Mouse (Mus musculus): ENCODE results near the gene Peg3. TPM values are rescaled to one million over a fixed set of nuclear protein-coding genes. Genes with fewer than 3 reads are reported as not detected.

Gene Peg3
- polyA plus RNA-seq, 1 experiment from 2014 or later = 36.4 TPM

DNA sequence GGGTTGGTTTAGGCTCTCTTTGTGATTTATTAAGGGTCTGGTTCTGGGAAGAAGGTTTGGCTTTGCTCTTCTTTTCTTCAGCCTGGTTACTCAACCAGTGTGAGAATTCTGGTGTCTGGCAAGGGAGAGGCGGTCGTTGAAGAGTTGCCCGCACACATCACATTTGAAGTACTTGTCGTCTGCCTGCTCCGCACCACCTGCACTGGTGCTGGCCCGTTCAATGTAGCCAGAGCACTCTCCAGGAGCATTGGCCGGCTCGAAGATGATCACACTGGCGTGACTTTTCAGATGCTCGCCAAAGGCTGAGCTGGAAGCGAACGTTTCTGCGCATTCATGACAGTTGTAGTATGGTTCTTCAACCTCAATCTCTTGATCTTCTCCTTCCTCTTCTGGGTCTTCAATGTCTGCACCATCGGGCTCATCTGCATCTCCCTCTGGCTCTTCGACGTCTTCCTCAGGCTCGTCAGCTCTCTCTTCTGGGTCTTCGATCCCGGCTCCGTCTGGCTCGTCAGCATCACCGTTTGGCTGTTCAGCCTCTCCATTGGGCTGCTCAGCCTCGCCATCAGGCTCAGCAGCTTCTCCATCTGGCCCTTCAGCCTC lies 22.7 kb downstream of the Peg3 start:
- TF ChIP-seq CTCF (IDR thresholded peaks at IDR 0.05; ENCODE audit: low read depth) (no peak), EP300 (IDR thresholded peaks at IDR 0.05; ENCODE audit: low read depth) (no peak)
- 85% methylated on average over 23 of the region's 23 CpGs for WGBS (ENCODE audit: insufficient replicate concordance)
- no peaks in the 10 kb centered on the region for H3K4me1 ChIP-seq (ENCODE audit: insufficient read depth)
- H3K27me3 ChIP-seq (ENCODE audit: insufficient read depth, low read length) = no peaks in the 10 kb centered on the region
- H3K9me3 ChIP-seq (ENCODE audit: low read length) = no peaks in the 10 kb centered on the region
- H3K9ac ChIP-seq (replicated peaks) = no peak overlapping the region
- no peak overlapping the region for H3K27ac ChIP-seq (ENCODE audit: low read depth)
- H3K4me2 ChIP-seq (ENCODE audit: low read depth, low read length) = no peak overlapping the region
- peaks cover 17% of the 10 kb centered on the region for H3K36me3 ChIP-seq (replicated peaks; ENCODE audit: insufficient read depth, low read length)
- DNase-seq (peak; percentile 10), ATAC-seq (no peak)
- H3K4me3 ChIP-seq (ENCODE audit: low read depth, low read length) = no peak overlapping the region

DNA sequence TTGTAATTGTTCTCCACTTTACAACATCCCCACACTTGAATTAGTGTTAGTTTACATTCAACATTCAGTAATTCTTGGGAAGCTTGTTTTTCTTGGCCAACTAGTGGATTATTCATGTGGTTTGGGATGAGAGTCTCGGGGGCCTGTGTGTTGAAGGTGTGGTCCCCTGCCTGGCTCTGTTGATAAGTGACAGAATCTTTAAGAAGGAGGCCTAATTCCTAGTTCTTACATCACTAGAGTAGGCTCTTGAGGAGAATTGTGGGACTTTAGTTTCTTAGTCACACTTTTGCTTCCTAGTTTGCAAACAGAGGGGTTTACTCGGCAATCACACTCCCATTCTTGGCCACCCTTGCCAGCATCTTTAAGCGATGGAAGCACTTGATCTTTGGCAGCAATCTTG lies 31.0 kb downstream of the Peg3 start:
- no peak for DNase-seq
- TF ChIP-seq CTCF (IDR thresholded peaks at IDR 0.05; ENCODE audit: low read depth) (no peak), EP300 (IDR thresholded peaks at IDR 0.05; ENCODE audit: low read depth) (no peak)
- Histone ChIP-seq H3K27me3 (ENCODE audit: insufficient read depth, low read length) (no peaks in the 10 kb centered on the region), H3K9ac (replicated peaks) (no peak overlapping the region), H3K9me3 (ENCODE audit: low read length) (no peaks in the 10 kb centered on the region), H3K4me3 (ENCODE audit: low read depth, low read length) (no peak overlapping the region), H3K4me2 (ENCODE audit: low read depth, low read length) (no peak overlapping the region), H3K36me3 (replicated peaks; ENCODE audit: insufficient read depth, low read length) (no peaks in the 10 kb centered on the region), H3K27ac (ENCODE audit: low read depth) (no peak overlapping the region), H3K4me1 (ENCODE audit: insufficient read depth) (no peaks in the 10 kb centered on the region)
- no peak for ATAC-seq
- WGBS (ENCODE audit: insufficient replicate concordance) = 74% methylated on average over 3 of the region's 3 CpGs

DNA sequence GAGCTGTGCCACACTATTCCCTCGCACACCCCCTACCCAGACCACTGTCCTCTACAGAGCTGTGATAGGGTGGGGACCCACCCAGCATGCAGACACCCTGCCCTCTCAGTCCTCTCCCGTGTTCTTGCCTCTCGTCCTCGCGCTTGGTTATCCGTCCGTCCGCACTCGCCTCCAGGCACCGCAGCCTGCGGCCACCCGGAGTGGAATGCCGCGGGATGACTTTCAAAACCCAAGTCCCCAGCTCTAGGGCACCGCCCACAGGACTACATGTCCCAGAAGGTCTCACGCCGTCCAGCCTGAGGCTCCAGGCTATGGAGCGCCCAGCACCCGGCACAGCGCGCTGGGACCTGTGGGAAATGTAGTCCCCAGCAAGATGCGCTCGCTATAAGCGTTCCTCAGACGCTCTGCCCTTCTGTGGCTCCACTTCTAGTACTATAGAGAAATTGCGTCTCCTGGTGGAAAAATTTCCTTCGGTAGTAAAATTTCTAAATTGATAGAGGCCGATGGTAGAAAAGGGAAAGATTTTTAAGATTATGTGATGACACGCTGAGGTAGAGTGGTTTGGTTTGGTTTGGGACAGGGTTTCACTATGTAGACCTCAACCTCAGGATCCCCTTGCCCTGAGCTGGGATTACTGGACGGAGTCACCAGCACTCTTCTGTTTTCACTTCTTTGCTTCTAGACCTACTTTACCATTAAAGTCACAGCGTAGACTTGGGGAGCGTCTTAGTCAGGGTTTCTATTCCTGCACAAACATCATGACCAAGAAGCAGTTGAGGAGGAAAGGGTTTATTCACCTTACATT lies 33.8 kb downstream of the Peg3 start, which contains the start of gene Zim1:
Gene Zim1 (minus strand): TSS at position 210 of the 805 bp plus-strand sequence.
- Histone ChIP-seq H3K4me2 (ENCODE audit: low read depth, low read length) (peak within 1 kb of the TSS; percentile 54), H3K4me1 (ENCODE audit: insufficient read depth) (no peaks in the 10 kb centered on the region), H3K27ac (ENCODE audit: low read depth) (no peak within 1 kb of the TSS), H3K4me3 (ENCODE audit: low read depth, low read length) (peak within 1 kb of the TSS; percentile 43), H3K27me3 (ENCODE audit: insufficient read depth, low read length) (no peaks in the 10 kb centered on the region), H3K36me3 (replicated peaks; ENCODE audit: insufficient read depth, low read length) (no peaks in the 10 kb centered on the region), H3K9me3 (ENCODE audit: low read length) (no peaks in the 10 kb centered on the region), H3K9ac (replicated peaks) (peak within 1 kb of the TSS; percentile 39; the same call in 1 of the 2 replicates)
- WGBS (ENCODE audit: insufficient replicate concordance) = 10% methylated on average over 32 of the region's 32 CpGs
- TF ChIP-seq CTCF (IDR thresholded peaks at IDR 0.05; ENCODE audit: low read depth) (peak; percentile 6; the same call in 1 of the 2 replicates), EP300 (IDR thresholded peaks at IDR 0.05; ENCODE audit: low read depth) (no peak)
- DNase-seq = peak; percentile 80
- ATAC-seq = peak; percentile 99

DNA sequence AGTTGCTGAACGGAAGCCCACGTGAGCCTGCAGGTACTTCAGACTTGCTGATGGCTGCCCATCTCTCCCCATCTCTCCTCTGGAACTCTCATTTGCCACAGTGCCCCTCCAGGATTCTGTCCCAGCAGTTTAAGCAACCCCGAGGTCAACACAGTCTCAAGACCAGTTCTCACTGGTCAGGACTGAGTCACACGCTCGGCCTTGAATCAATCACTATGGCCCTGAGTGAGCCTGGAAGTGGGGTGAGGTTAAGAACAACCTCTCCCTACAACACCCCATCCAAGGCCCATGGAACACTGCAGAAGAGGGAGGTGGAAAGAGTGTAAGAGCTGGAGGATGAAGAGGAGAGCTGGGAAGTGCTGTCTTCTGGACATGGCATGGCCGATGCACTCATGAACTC lies 44.7 kb downstream of the Peg3 start:
- Histone ChIP-seq H3K4me1 (ENCODE audit: insufficient read depth) (no peaks in the 10 kb centered on the region), H3K9me3 (ENCODE audit: low read length) (no peaks in the 10 kb centered on the region), H3K4me2 (ENCODE audit: low read depth, low read length) (no peak overlapping the region), H3K27ac (ENCODE audit: low read depth) (no peak overlapping the region), H3K27me3 (ENCODE audit: insufficient read depth, low read length) (no peaks in the 10 kb centered on the region), H3K9ac (replicated peaks) (no peak overlapping the region), H3K4me3 (ENCODE audit: low read depth, low read length) (no peak overlapping the region), H3K36me3 (replicated peaks; ENCODE audit: insufficient read depth, low read length) (no peaks in the 10 kb centered on the region)
- TF ChIP-seq EP300 (IDR thresholded peaks at IDR 0.05; ENCODE audit: low read depth) (no peak), CTCF (IDR thresholded peaks at IDR 0.05; ENCODE audit: low read depth) (no peak)
- 82% methylated on average over 6 of the region's 6 CpGs for WGBS (ENCODE audit: insufficient replicate concordance)
- DNase-seq (no peak), ATAC-seq (no peak)

GRCm38 (mm10) chr7:6666726-6667125 lies 63.5 kb downstream of the Peg3 start:
- Histone ChIP-seq H3K27me3 (ENCODE audit: insufficient read depth, low read length) (no peaks in the 10 kb centered on the region), H3K4me2 (ENCODE audit: low read depth, low read length) (no peak overlapping the region), H3K9ac (replicated peaks) (no peak overlapping the region), H3K4me3 (ENCODE audit: low read depth, low read length) (no peak overlapping the region), H3K9me3 (ENCODE audit: low read length) (no peaks in the 10 kb centered on the region), H3K4me1 (ENCODE audit: insufficient read depth) (no peaks in the 10 kb centered on the region), H3K27ac (ENCODE audit: low read depth) (no peak overlapping the region), H3K36me3 (replicated peaks; ENCODE audit: insufficient read depth, low read length) (no peaks in the 10 kb centered on the region)
- DNase-seq (no peak), ATAC-seq (no peak)
- WGBS (ENCODE audit: insufficient replicate concordance) = 55% methylated on average over 3 of the region's 3 CpGs
- TF ChIP-seq CTCF (IDR thresholded peaks at IDR 0.05; ENCODE audit: low read depth) (no peak), EP300 (IDR thresholded peaks at IDR 0.05; ENCODE audit: low read depth) (no peak)

DNA sequence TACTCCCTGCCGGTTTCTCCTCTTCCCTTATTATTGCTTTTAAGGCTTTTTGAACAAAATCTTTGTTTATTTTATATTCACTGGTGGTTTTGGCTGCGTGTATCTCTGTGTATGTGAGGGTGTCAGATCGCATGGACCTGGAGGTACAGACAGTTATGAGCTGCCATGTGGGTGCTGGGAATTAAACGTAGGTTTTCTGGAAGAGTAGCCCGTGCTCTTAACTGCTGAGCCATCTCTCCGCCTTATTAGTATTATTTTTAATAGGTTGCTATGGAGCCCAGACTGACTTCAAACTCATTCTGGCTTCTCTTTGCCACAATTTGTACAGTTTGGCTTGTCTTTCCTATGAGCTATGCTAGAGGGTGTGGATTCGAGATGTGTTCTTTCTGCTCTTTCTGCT lies 66.8 kb downstream of the Peg3 start:
- ATAC-seq = no peak
- Histone ChIP-seq H3K9me3 (ENCODE audit: low read length) (no peaks in the 10 kb centered on the region), H3K4me1 (ENCODE audit: insufficient read depth) (no peaks in the 10 kb centered on the region), H3K36me3 (replicated peaks; ENCODE audit: insufficient read depth, low read length) (no peaks in the 10 kb centered on the region), H3K27ac (ENCODE audit: low read depth) (no peak overlapping the region), H3K4me3 (ENCODE audit: low read depth, low read length) (no peak overlapping the region), H3K9ac (replicated peaks) (no peak overlapping the region), H3K4me2 (ENCODE audit: low read depth, low read length) (no peak overlapping the region), H3K27me3 (ENCODE audit: insufficient read depth, low read length) (no peaks in the 10 kb centered on the region)
- DNase-seq = no peak
- TF ChIP-seq EP300 (IDR thresholded peaks at IDR 0.05; ENCODE audit: low read depth) (no peak), CTCF (IDR thresholded peaks at IDR 0.05; ENCODE audit: low read depth) (no peak)
- 78% methylated on average over 7 of the region's 7 CpGs for WGBS (ENCODE audit: insufficient replicate concordance)
